8 mouse cellular contexts compared by ENCODE assay signal in the genomic region with DNA sequence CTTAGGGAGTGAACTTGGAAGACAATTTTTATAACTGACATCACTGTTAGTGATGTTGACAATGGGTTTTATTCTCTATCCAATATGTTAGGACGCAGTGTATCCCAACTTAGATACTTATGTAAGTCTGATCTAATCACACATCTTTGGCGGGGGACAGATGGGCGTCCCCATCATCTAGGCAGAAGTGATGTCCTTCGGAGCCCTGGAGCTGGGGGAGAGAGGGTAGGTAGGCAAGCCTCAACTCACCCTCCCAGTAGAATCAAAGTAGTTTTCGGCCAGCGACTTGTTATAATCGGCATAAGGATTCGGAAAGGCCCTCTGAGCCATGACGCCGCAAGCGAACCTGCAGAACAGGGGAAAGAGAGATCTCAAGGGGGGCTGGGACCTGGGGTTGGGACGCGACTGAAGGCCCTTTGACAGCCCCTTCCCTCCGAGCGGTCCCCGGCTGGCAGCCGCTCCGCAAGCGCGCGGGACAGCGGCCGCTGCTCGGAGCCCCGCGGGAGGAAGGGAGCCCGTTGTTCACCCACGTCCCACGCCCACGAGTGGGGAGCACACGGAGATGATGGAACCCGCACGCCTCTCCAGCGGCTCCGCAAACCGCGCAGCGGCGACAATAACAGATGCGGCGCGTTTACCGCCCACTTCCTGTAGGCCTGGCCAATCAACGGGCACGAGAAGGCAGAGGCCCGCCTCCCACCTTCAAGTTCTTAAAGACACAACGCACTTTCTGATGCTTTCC. TPM values are rescaled to one million over a fixed set of nuclear protein-coding genes. Genes with fewer than 3 reads are reported as not detected.
DNase-seq lines count a peak whose midpoint lies in the region; ATAC-seq and TF ChIP-seq lines count a peak whose summit lies in the region.

A gene (minus strand): TSS at position 627 of the 742 bp plus-strand sequence.

- 1% methylated on average over 40 of the region's 47 CpGs for WGBS in forebrain, embryonic 14.5 days
- under 1% methylated on average over 46 of the region's 47 CpGs for WGBS in neural tube, embryonic 15.5 days

- intact Hi-C loops in heart, postnatal 14 days (cut with DNase I): no loop called here

- no peaks in the 10 kb centered on the region for H3K27me3 ChIP-seq in ES-Bruce4 (ENCODE audit: control insufficient read depth, insufficient read depth, low read length, poor library complexity, severe bottlenecking)
- H3K27me3 ChIP-seq in forebrain, embryonic 14.5 days (replicated peaks; ENCODE audit: control insufficient read depth, insufficient read depth, low read length): no peaks in the 10 kb centered on the region
- H3K27me3 ChIP-seq in neural tube, embryonic 15.5 days (replicated peaks): no peaks in the 10 kb centered on the region

- no peaks in the 10 kb centered on the region for H3K4me1 ChIP-seq in ES-Bruce4 (ENCODE audit: control insufficient read depth, insufficient read depth, low read length)
- peaks cover 3% of the 10 kb centered on the region; the same call in 1 of the 2 replicates for H3K4me1 ChIP-seq in forebrain, embryonic 14.5 days (ENCODE audit: control insufficient read depth, insufficient read depth, low read length)
- H3K4me1 ChIP-seq in neural tube, embryonic 15.5 days: peaks cover 16% of the 10 kb centered on the region

- TF ChIP-seq POLR2A in ES-Bruce4 (IDR thresholded peaks at IDR 0.05; ENCODE audit: insufficient read depth, low read length): peak; percentile 20

- H3K9me3 ChIP-seq in ES-Bruce4 (replicated peaks; ENCODE audit: control insufficient read depth, insufficient read depth, low read length, poor library complexity, severe bottlenecking): no peaks in the 10 kb centered on the region
- no peaks in the 10 kb centered on the region for H3K9me3 ChIP-seq in forebrain, embryonic 14.5 days (replicated peaks; ENCODE audit: control insufficient read depth, low read length)
- H3K9me3 ChIP-seq in neural tube, embryonic 15.5 days (replicated peaks): no peaks in the 10 kb centered on the region

- no peaks in the 10 kb centered on the region for H3K36me3 ChIP-seq in ES-Bruce4 (ENCODE audit: control insufficient read depth, insufficient read depth, low read length, poor library complexity, severe bottlenecking)
- peaks cover 26% of the 10 kb centered on the region for H3K36me3 ChIP-seq in forebrain, embryonic 14.5 days (ENCODE audit: control insufficient read depth, insufficient read depth, low read length)
- peaks cover 23% of the 10 kb centered on the region for H3K36me3 ChIP-seq in neural tube, embryonic 15.5 days

- H3K27ac ChIP-seq in ES-Bruce4 (ENCODE audit: insufficient read depth, low read length): no peak within 1 kb of the TSS
- 0 out of 2 replicates have a peak within 1 kb of the TSS, but pooled peaks have one; percentile 2 for H3K27ac ChIP-seq in forebrain, embryonic 14.5 days (ENCODE audit: low read depth, low read length)
- peak within 1 kb of the TSS; percentile 72 for H3K27ac ChIP-seq in neural tube, embryonic 15.5 days (replicated peaks)

- H3K9ac ChIP-seq in ES-Bruce4 (ENCODE audit: low read depth, poor library complexity, severe bottlenecking): peak within 1 kb of the TSS; percentile 79
- peak within 1 kb of the TSS; percentile 86 for H3K9ac ChIP-seq in forebrain, embryonic 14.5 days (ENCODE audit: low read length)
- peak within 1 kb of the TSS; percentile 84 for H3K9ac ChIP-seq in neural tube, embryonic 15.5 days (replicated peaks)

- peak within 1 kb of the TSS; percentile 98 for H3K4me3 ChIP-seq in ES-Bruce4 (ENCODE audit: low read depth, low read length)
- peak within 1 kb of the TSS; percentile 56 for H3K4me3 ChIP-seq in forebrain, embryonic 14.5 days (ENCODE audit: low read depth, low read length)
- peak within 1 kb of the TSS; percentile 77 for H3K4me3 ChIP-seq in neural tube, embryonic 15.5 days (replicated peaks)

- peak within 1 kb of the TSS; percentile 62 for H3K4me2 ChIP-seq in forebrain, embryonic 14.5 days (ENCODE audit: low read length)
- peak within 1 kb of the TSS; percentile 62 for H3K4me2 ChIP-seq in neural tube, embryonic 15.5 days

- TF ChIP-seq CTCF in ES-Bruce4 (IDR thresholded peaks at IDR 0.05; ENCODE audit: low read depth, low read length): no peak

- peak; percentile 97 for ATAC-seq in cerebellum, adult (ENCODE audit: insufficient number of reproducible peaks, low FRiP score, low TSS enrichment)
- ATAC-seq in forebrain, embryonic 14.5 days: peak; percentile 100
- ATAC-seq in neural tube, embryonic 15.5 days (ENCODE audit: low FRiP score): peak; percentile 99

- DNase-seq in forebrain, embryonic 14.5 days (ENCODE audit: low spot score): peak; percentile 95
- peak; percentile 88 to 91 for DNase-seq in heart, postnatal 14 days
- peak; percentile 93 for DNase-seq in layer of hippocampus, adult 11-12 months (ENCODE audit: low spot score)
- DNase-seq in lung, adult 18-20 months: peak; percentile 90 to 93
- peak; percentile 91 for DNase-seq in testis, postnatal 14 days (ENCODE audit: low spot score)

- TF ChIP-seq EP300 in ES-Bruce4 (IDR thresholded peaks at IDR 0.05; ENCODE audit: insufficient read depth, low read depth, low read length): no peak

RNA-seq across cellular contexts. Expression of the gene that starts here (rescaled TPM):
- 50.4 and 52.2 TPM in 2 replicates for polyA plus RNA-seq in ES-Bruce4 (2011; ENCODE audit: insufficient read depth, insufficient read length, low read depth, missing spikeins)
- polyA plus RNA-seq in forebrain, embryonic 14.5 days (2014; fragmentation: Nextera tagmentation; extraction: Ambion mirVana): 191 and 197 TPM in 2 replicates
- 10 to 100 TPM; 32.3 to 33.8 TPM for total RNA-seq in heart, postnatal 14 days (2021)
- polyA plus RNA-seq in neural tube, embryonic 15.5 days (2015; fragmentation: Nextera tagmentation; extraction: Ambion mirVana): 193 and 200 TPM in 2 replicates
